Mouse (Mus musculus): ENCODE measurements around the gene Tmem87b. TPM values are rescaled to one million over a fixed set of nuclear protein-coding genes. Genes with fewer than 3 reads are reported as not detected.

Gene Tmem87b
- polyA plus RNA-seq (2012; rRNA removed): 15.0 and 15.2 TPM in 2 replicates

DNA sequence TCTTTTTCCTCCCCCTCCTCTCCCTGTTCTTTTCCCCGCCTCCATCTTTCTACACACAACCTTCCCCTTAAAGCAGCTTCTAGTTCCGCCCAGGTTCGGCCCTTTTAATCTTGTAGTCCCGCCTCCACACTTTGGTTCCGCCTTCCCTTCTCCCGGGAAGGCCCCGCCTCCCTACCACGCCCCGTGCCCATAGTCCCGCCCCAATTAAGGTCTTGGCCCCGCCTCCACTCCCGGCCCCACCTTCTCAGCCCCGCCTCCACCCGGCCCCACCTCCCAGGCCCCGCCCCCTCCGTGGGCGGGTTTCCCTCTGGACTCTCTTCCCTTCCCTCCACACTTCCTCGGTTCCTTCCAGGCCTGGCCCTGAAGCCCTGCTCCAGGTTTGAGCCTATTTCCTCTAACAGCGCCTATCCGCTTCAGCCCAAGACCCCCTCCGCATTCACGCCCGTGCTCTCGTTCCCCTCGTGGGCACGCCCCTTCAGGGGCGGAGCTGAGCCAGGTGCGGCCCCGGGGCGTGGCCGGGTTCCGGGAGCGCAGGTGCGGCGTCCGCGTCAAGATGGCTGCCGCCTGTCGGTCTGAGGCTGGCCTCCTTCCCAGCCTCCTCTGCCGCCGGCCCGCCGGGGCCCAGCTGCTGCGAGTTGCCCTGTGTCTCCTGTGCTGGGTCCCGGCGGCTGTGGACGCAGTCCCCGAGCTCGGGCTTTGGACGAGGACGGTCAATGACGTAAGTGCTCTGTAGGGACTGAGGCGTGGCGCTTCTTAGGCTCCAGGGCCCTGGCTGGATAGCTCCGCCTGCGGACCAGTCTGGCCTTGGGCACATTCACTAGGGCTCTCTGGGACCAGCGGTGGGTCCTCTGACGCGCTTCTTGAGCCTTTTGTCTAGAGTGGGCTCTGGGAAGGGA is at the start of gene Tmem87b:
Tmem87b (plus strand) TSS at position 333 of the 896 bp plus-strand sequence.

DNA sequence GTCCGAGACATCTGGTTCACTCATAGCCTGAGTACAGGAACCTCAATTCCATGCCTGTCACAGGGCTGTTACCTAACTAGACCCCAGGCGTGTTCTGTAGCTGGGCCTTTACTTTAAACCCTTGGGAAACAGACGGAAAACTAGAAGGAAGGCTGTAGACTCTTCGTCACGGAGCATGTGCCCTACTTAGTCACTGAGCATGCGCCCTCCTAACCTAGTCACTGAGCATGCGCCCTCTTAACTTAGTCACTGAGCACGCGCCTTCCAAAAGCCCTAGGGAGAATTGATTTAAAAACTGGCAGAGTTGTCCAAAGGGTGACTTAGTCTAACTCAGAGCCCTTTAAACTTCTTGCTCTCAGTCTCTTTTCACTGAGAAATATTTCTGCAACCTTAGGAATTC is 44.7 kb downstream of the Tmem87b start, which contains the start of gene Fbln7:
Fbln7 (plus strand) TSS at position 346 of the 400 bp plus-strand sequence.

Other genes starting within 250 kb of the Tmem87b start
- not detected in 2 replicates for gene Spdye4c, start 226.9 kb upstream of the Tmem87b start, polyA plus RNA-seq (2012; rRNA removed)
- gene Anapc1, start 130.7 kb upstream of the Tmem87b start, polyA plus RNA-seq (2012; rRNA removed): 28.7 and 33.2 TPM in 2 replicates
- 5.0 and 6.2 TPM in 2 replicates for gene Mertk, start 119.2 kb upstream of the Tmem87b start, polyA plus RNA-seq (2012; rRNA removed)
- gene Fbln7, start 44.9 kb downstream of the Tmem87b start, polyA plus RNA-seq (2012; rRNA removed): 3.9 and 4.8 TPM in 2 replicates
- 0.86 and 0.90 TPM in 2 replicates for gene Zc3h8, start 126.0 kb downstream of the Tmem87b start, polyA plus RNA-seq (2012; rRNA removed)
- gene Zc3h6, start 149.3 kb downstream of the Tmem87b start, polyA plus RNA-seq (2012; rRNA removed): 0.44 and 0.84 TPM in 2 replicates
- 2.3 and 3.2 TPM in 2 replicates for gene Gm10762, start 149.6 kb downstream of the Tmem87b start, polyA plus RNA-seq (2012; rRNA removed)
- gene Vinac1, start 230.1 kb downstream of the Tmem87b start, polyA plus RNA-seq (2012; rRNA removed): 0.02 TPM in 2 replicates
- 5.3 and 5.6 TPM in 2 replicates for gene Ttl, start 247.8 kb downstream of the Tmem87b start, polyA plus RNA-seq (2012; rRNA removed)

All from colon, adult 2 months (tissue).